Mouse (Mus musculus) lung, adult 2 months (tissue): ENCODE data around the gene G0s2.

Experiments used
- CTCF ChIP-seq: fragments of 200-500 bp; IDR thresholded peaks from 2 replicates; pipeline ENCODE4 v1.5.1; 2011; ENCODE audit warnings: mild to moderate bottlenecking, low read length, control low read depth; ENCODE audit not compliant: insufficient read depth
- POLR2A ChIP-seq: fragments of 200-500 bp; IDR thresholded peaks from 2 replicates; pipeline ENCODE4 v1.6.1; 2011; ENCODE audit warnings: low read depth, mild to moderate bottlenecking, control low read depth, low read length, borderline replicate concordance; ENCODE audit errors: extremely low read depth

DNA sequence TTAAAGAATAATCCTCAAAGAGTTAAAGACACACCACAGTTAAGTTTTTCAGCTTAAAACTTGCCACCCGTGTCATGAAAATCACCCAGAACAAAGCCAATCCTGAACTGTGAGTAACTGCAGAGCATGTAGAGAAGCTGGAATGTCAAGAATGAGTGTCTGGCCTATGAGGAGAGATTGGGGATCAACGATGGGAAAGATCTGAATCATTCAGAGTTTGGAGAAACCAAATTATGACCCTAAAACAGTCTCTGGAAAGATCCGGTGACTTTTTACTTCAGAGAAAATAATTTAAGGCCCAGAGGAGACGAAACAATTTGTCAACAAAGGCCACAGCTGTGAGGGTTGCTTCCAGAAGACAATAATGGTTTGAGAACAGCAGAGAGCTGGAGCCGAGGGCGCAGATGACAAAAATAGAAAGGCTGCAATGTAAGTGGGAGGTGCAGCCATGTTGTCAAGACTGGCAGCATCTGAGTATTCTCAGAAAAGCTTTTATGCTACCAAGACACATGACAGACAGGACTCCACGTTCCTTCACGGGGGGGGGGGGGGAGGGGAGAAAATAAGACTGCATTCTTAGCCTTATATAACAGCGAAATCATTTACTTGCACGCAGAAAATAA, 29.3 kb downstream of the G0s2 start:
- TF ChIP-seq CTCF, result no peak
- no peak for TF ChIP-seq POLR2A
